Mouse (Mus musculus): ENCODE measurements at regions not wholly inside any gene's neighbourhood (a gene's known extent, or its start where the extent isn't known, plus 50 kb on each side); places are given as distances from the start of the nearest gene placed in this dataset.

- TF ChIP-seq CTCF (IDR thresholded peaks at IDR 0.05; ENCODE audit: low read depth) (no peak), EP300 (IDR thresholded peaks at IDR 0.05; ENCODE audit: low read depth) (no peak)
These were observed 57.9 kb upstream of the Adgre5 start for GRCm38 (mm10) chr8:83798881-83799606.

Data from liver, postnatal 0 days (tissue).